Mouse (Mus musculus) CH12.LX (cell line): ENCODE measurements around the gene H2-M9. TPM values are rescaled to one million over a fixed set of nuclear protein-coding genes. Genes with fewer than 3 reads are reported as not detected.

ENCODE experiments used
- DNase-seq: peaks from one replicate; pipeline ENCODE4 v3.0.0-alpha.2; 2013; ENCODE audit errors: extremely low read depth
- H3K27ac ChIP-seq: 2 replicates; pipeline ENCODE4 v1.5.1; 2012; ENCODE audit warnings: low read depth, mild to moderate bottlenecking, control low read depth, moderate library complexity; ENCODE audit not compliant: insufficient read depth
- H3K27me3 ChIP-seq: replicated peaks from 2 replicates; pipeline ENCODE3; 2012; ENCODE audit warnings: inconsistent platforms
- H3K36me3 ChIP-seq, 2 experiments: replicated peaks in 1 of 2; 2 replicates each; pipeline versions ENCODE3 to v1.6.1; 2012; ENCODE audit warnings: inconsistent platforms in 1 of 2, low read length in 1 of 2, mild to moderate bottlenecking in 1 of 2, mixed read lengths in 1 of 2, moderate library complexity in 1 of 2; ENCODE audit not compliant: control insufficient read depth in 1 of 2, insufficient read depth in 1 of 2
- H3K4me1 ChIP-seq, 2 experiments: 2 replicates each; pipeline ENCODE4 v1.6.1; 2012; ENCODE audit warnings: inconsistent platforms in 1 of 2, moderate library complexity in 1 of 2; ENCODE audit not compliant: insufficient read depth in 2 of 2, control insufficient read depth in 1 of 2
- H3K4me2 ChIP-seq: 2 replicates; pipeline ENCODE4 v1.6.1; 2012; ENCODE audit warnings: low read depth, mild to moderate bottlenecking, control low read depth; ENCODE audit not compliant: poor library complexity, insufficient read depth, severe bottlenecking
- H3K4me3 ChIP-seq, 3 experiments: fragments of 150-350 bp in 1 of 3; sonication (generic) in 1 of 3; replicated peaks in 1 of 3; 2 replicates each; pipeline versions ENCODE3 to v1.5.1; 2011 to 2012; ENCODE audit warnings: low read depth in 2 of 3, low read length in 2 of 3, mild to moderate bottlenecking in 2 of 3, moderate library complexity in 2 of 3, control low read depth in 1 of 3, improper control_type of control experiment in 1 of 3, inconsistent platforms in 1 of 3, mixed read lengths in 1 of 3; ENCODE audit not compliant: poor library complexity in 1 of 3
- H3K79me2 ChIP-seq: replicated peaks from 2 replicates; pipeline ENCODE4 v1.6.1; 2012; ENCODE audit warnings: mild to moderate bottlenecking, moderate library complexity; ENCODE audit not compliant: control insufficient read depth, poor library complexity, insufficient read depth, severe bottlenecking; ENCODE audit errors: extremely low read depth
- H3K9ac ChIP-seq: 2 replicates; pipeline ENCODE4 v1.6.1; 2012; ENCODE audit warnings: low read depth, mild to moderate bottlenecking, control low read depth, moderate library complexity; ENCODE audit not compliant: insufficient read depth
- H3K9me3 ChIP-seq: replicated peaks from 2 replicates; pipeline ENCODE3; 2012; ENCODE audit warnings: low read length, inconsistent platforms, mixed read lengths
- BHLHE40 ChIP-seq: IDR thresholded peaks from 2 replicates; pipeline ENCODE4 v1.6.1; 2011; ENCODE audit warnings: mild to moderate bottlenecking, low read depth, low read length, improper control_type of control experiment
- CHD1 ChIP-seq: IDR thresholded peaks from 2 replicates; pipeline ENCODE4 v1.6.1; 2012; ENCODE audit warnings: low read depth, low read length, improper control_type of control experiment, inconsistent platforms
- CHD2 ChIP-seq: IDR thresholded peaks from 2 replicates; pipeline ENCODE4 v1.6.1; 2011; ENCODE audit warnings: low read length, improper control_type of control experiment
- CTCF ChIP-seq, 2 experiments: IDR thresholded peaks in 1 of 2; conservative IDR thresholded peaks in 1 of 2; 2 replicates each; pipeline ENCODE4 v1.5.1; 2011 to 2012; ENCODE audit warnings: low read depth in 2 of 2, low read length in 2 of 2, improper control_type of control experiment in 1 of 2, inconsistent platforms in 1 of 2, mild to moderate bottlenecking in 1 of 2, moderate library complexity in 1 of 2
- ELF1 ChIP-seq: IDR thresholded peaks from 2 replicates; pipeline ENCODE4 v1.6.1; 2014; ENCODE audit warnings: low read depth, mild to moderate bottlenecking, inconsistent platforms, low read length, improper control_type of control experiment
- EP300 ChIP-seq: IDR thresholded peaks from 2 replicates; pipeline ENCODE4 v1.6.1; 2011; ENCODE audit warnings: low read length, improper control_type of control experiment
- ETS1 ChIP-seq: conservative IDR thresholded peaks from 2 replicates; pipeline ENCODE4 v1.6.1; 2012; ENCODE audit warnings: low read depth, mild to moderate bottlenecking, inconsistent platforms, low read length, improper control_type of control experiment, moderate library complexity
- HCFC1 ChIP-seq: IDR thresholded peaks from 2 replicates; pipeline ENCODE4 v1.6.1; 2012; ENCODE audit warnings: low read depth, mild to moderate bottlenecking, inconsistent platforms, low read length, improper control_type of control experiment
- IRF4 ChIP-seq: IDR thresholded peaks from 2 replicates; pipeline ENCODE4 v1.6.1; 2014; ENCODE audit warnings: low read depth, mild to moderate bottlenecking, inconsistent platforms, low read length, improper control_type of control experiment
- MAFK ChIP-seq: IDR thresholded peaks from 2 replicates; pipeline ENCODE4 v1.6.1; 2011; ENCODE audit warnings: low read length, improper control_type of control experiment; ENCODE audit not compliant: insufficient replicate concordance
- MAZ ChIP-seq: IDR thresholded peaks from 2 replicates; pipeline ENCODE4 v1.6.1; 2012; ENCODE audit warnings: low read depth, mild to moderate bottlenecking, inconsistent platforms, low read length, improper control_type of control experiment, moderate library complexity
- MXI1 ChIP-seq: IDR thresholded peaks from 2 replicates; pipeline ENCODE4 v1.6.1; 2011; ENCODE audit warnings: mild to moderate bottlenecking, low read depth, low read length, improper control_type of control experiment
- NRF1 ChIP-seq: IDR thresholded peaks from 2 replicates; pipeline ENCODE4 v1.6.1; 2014; ENCODE audit warnings: low read depth, mild to moderate bottlenecking, inconsistent platforms, low read length, improper control_type of control experiment, moderate library complexity
- PAX5 ChIP-seq: IDR thresholded peaks from 2 replicates; pipeline ENCODE4 v1.6.1; 2012; ENCODE audit warnings: low read length, inconsistent platforms, mixed read lengths
- POLR2A ChIP-seq: IDR thresholded peaks from 2 replicates; pipeline ENCODE4 v1.6.1; 2011; ENCODE audit warnings: low read depth, mild to moderate bottlenecking, improper control_type of control experiment, low read length
- RAD21 ChIP-seq: IDR thresholded peaks from 2 replicates; pipeline ENCODE4 v1.6.1; 2011; ENCODE audit warnings: low read depth, mild to moderate bottlenecking, low read length, improper control_type of control experiment, moderate library complexity
- RCOR1 ChIP-seq: conservative IDR thresholded peaks from 2 replicates; pipeline ENCODE4 v1.6.1; 2012; ENCODE audit warnings: low read depth, mild to moderate bottlenecking, inconsistent platforms, low read length, improper control_type of control experiment
- TBP ChIP-seq: conservative IDR thresholded peaks from 2 replicates; pipeline ENCODE4 v1.6.1; 2011; ENCODE audit warnings: low read depth, low read length, improper control_type of control experiment
- TCF12 ChIP-seq: IDR thresholded peaks from 2 replicates; pipeline ENCODE4 v1.6.1; 2014; ENCODE audit warnings: low read depth, mild to moderate bottlenecking, inconsistent platforms, low read length, improper control_type of control experiment
- USF1 ChIP-seq: IDR thresholded peaks from 2 replicates; pipeline ENCODE4 v1.6.1; 2014; ENCODE audit warnings: low read depth, mild to moderate bottlenecking, inconsistent platforms, low read length, improper control_type of control experiment
- USF2 ChIP-seq: conservative IDR thresholded peaks from 2 replicates; pipeline ENCODE4 v1.6.1; 2011; ENCODE audit warnings: low read depth, low read length, improper control_type of control experiment
- ZKSCAN1 ChIP-seq: IDR thresholded peaks from 2 replicates; pipeline ENCODE4 v1.6.1; 2012; ENCODE audit warnings: low read depth, inconsistent platforms, low read length, improper control_type of control experiment, borderline replicate concordance
- dilution Hi-C: fragments of 300-500 bp; cut with MboI; formaldehyde crosslinking; loops from 2 replicates; pipeline ENCODE4 v1.14.3; 2020; ENCODE audit warnings: low sequenced_read_pairs; ENCODE audit not compliant: extremely low pct_unique_long_range_greater_than_20kb, extremely low pct_ligation_motif_present
- in situ Hi-C: fragments of 300-500 bp; cut with MboI; formaldehyde crosslinking; loops from 3 replicates; pipeline ENCODE4 v1.14.3; 2019; ENCODE audit warnings: low sequenced_read_pairs, low pct_ligation_motif_present, low pct_unique_long_range_greater_than_20kb, mixed read lengths
- polyA plus RNA-seq: library from polyadenylated mRNA; unstranded; fragments of >175 nt; gene quantifications from 2 replicates; pipeline ENCODE4 v1.2.1, GENCODE M21; 2012; ENCODE audit warnings: low read depth; ENCODE audit not compliant: insufficient read length
- total RNA-seq, 2 experiments: library from RNA; depleted of rRNA; stranded (reverse); fragments of 300-350 nt in 1 of 2; fragments of >200 nt in 1 of 2; gene quantifications; 2 replicates each; pipeline ENCODE4 v1.2.3; 2012 to 2014

Gene H2-M9
- total RNA-seq (2012; rRNA removed) (not detected in 2 replicates), total RNA-seq (2014; rRNA removed) (not detected in 2 replicates), polyA plus RNA-seq (not detected in 2 replicates)

- no peaks in the 10 kb centered on the region for H3K79me2 ChIP-seq
- H3K27ac ChIP-seq: no peak within 1 kb of the TSS
- dilution Hi-C loops: no loop called here
- H3K27me3 ChIP-seq: peaks cover 73% of the 10 kb centered on the region
- no peak within 1 kb of the TSS for H3K9ac ChIP-seq
- no peaks in the 10 kb centered on the region for H3K9me3 ChIP-seq
- H3K4me1 ChIP-seq: no peaks in the 10 kb centered on the region
- in situ Hi-C loops: no loop called here
- H3K4me3 ChIP-seq: no peak within 1 kb of the TSS
- H3K36me3 ChIP-seq: no peaks in the 10 kb centered on the region
- TF ChIP-seq TCF12 (no peak), MXI1 (no peak), RAD21 (no peak), RCOR1 (no peak), EP300 (no peak), CHD1 (no peak), MAFK (no peak), ETS1 (no peak), HCFC1 (no peak)
- H3K4me2 ChIP-seq: no peak within 1 kb of the TSS
- no peak for DNase-seq
These were observed at the start of gene H2-M9 for GRCm38 (mm10) chr17:36642566-36642965. Gene H2-M9, minus strand, starts transcription at chr17:36642666.

GRCm38 (mm10) chr17:36672119-36672518, 29.7 kb upstream of the H2-M9 start, which contains the start of gene H2-M1:
Gene H2-M1, minus strand, starts transcription at chr17:36672219.
- H3K79me2 ChIP-seq: no peaks in the 10 kb centered on the region
- no peak for DNase-seq
- dilution Hi-C loops: no loop called here
- H3K27ac ChIP-seq: no peak within 1 kb of the TSS
- peaks cover 56% of the 10 kb centered on the region for H3K27me3 ChIP-seq
- no peak within 1 kb of the TSS for H3K4me2 ChIP-seq
- H3K9ac ChIP-seq: no peak within 1 kb of the TSS
- H3K4me3 ChIP-seq: no peak within 1 kb of the TSS
- in situ Hi-C loops: no loop called here
- no peaks in the 10 kb centered on the region for H3K4me1 ChIP-seq
- no peaks in the 10 kb centered on the region for H3K9me3 ChIP-seq
- no peaks in the 10 kb centered on the region for H3K36me3 ChIP-seq
- TF ChIP-seq USF1: no peak
- TF ChIP-seq HCFC1: no peak
- no peak for TF ChIP-seq NRF1
- no peak for TF ChIP-seq CTCF (conservative IDR thresholded peaks at IDR 0.05 in 1 of 2, IDR thresholded peaks at IDR 0.05 in 1 of 2; ENCODE audit: low read depth in 2 of 2, low read length in 2 of 2)
- TF ChIP-seq ZKSCAN1: no peak
- TF ChIP-seq MXI1: no peak
- no peak for TF ChIP-seq USF2
- no peak for TF ChIP-seq CHD2
- no peak for TF ChIP-seq RAD21
- TF ChIP-seq TBP: no peak
- no peak for TF ChIP-seq ETS1
- no peak for TF ChIP-seq POLR2A
- TF ChIP-seq BHLHE40: no peak
- no peak for TF ChIP-seq IRF4
- TF ChIP-seq RCOR1: no peak
- TF ChIP-seq PAX5: no peak
- no peak for TF ChIP-seq MAZ
- TF ChIP-seq ELF1: no peak
- TF ChIP-seq CHD1: no peak

Other genes starting within 250 kb of the H2-M9 start
- gene H2-M10.4, start 180.3 kb downstream of the H2-M9 start, total RNA-seq (2012; rRNA removed): not detected in 2 replicates
- gene H2-M10.4, start 180.3 kb downstream of the H2-M9 start, total RNA-seq (2014; rRNA removed): not detected in 2 replicates
- not detected in 2 replicates for gene H2-M10.4, start 180.3 kb downstream of the H2-M9 start, polyA plus RNA-seq
- not detected in 2 replicates for gene H2-M11, start 95.6 kb downstream of the H2-M9 start, total RNA-seq (2012; rRNA removed)
- gene H2-M11, start 95.6 kb downstream of the H2-M9 start, total RNA-seq (2014; rRNA removed): not detected in 2 replicates
- gene H2-M11, start 95.6 kb downstream of the H2-M9 start, polyA plus RNA-seq: not detected in 2 replicates
- not detected in 2 replicates for gene H2-M1, start 29.6 kb upstream of the H2-M9 start, total RNA-seq (2012; rRNA removed)
- gene H2-M1, start 29.6 kb upstream of the H2-M9 start, total RNA-seq (2014; rRNA removed): not detected in 2 replicates
- gene H2-M1, start 29.6 kb upstream of the H2-M9 start, polyA plus RNA-seq: not detected in 2 replicates
- not detected in 2 replicates for gene H2-M10.5, start 130.2 kb upstream of the H2-M9 start, total RNA-seq (2012; rRNA removed)
- not detected in 2 replicates for gene H2-M10.5, start 130.2 kb upstream of the H2-M9 start, total RNA-seq (2014; rRNA removed)
- gene H2-M10.5, start 130.2 kb upstream of the H2-M9 start, polyA plus RNA-seq: not detected in 2 replicates
- not detected in 2 replicates for gene H2-M10.6, start 169.5 kb upstream of the H2-M9 start, total RNA-seq (2012; rRNA removed)
- not detected in 2 replicates for gene H2-M10.6, start 169.5 kb upstream of the H2-M9 start, total RNA-seq (2014; rRNA removed)
- 0.20 and 0.27 TPM in 2 replicates for gene H2-M10.6, start 169.5 kb upstream of the H2-M9 start, polyA plus RNA-seq
- 17.1 and 19.1 TPM in 2 replicates for gene Trim26, start 194.5 kb upstream of the H2-M9 start, total RNA-seq (2012; rRNA removed)
- 13.6 and 14.2 TPM in 2 replicates for gene Trim26, start 194.5 kb upstream of the H2-M9 start, total RNA-seq (2014; rRNA removed)
- 67.0 and 67.1 TPM in 2 replicates for gene Trim26, start 194.5 kb upstream of the H2-M9 start, polyA plus RNA-seq
- gene Trim15, start 224.5 kb upstream of the H2-M9 start, total RNA-seq (2012; rRNA removed): not detected in 2 replicates
- not detected in 2 replicates for gene Trim15, start 224.5 kb upstream of the H2-M9 start, total RNA-seq (2014; rRNA removed)
- gene Trim15, start 224.5 kb upstream of the H2-M9 start, polyA plus RNA-seq: 0.14 TPM in 1 of 2 replicates, not detected in the other
- not detected in 2 replicates for gene Trim10, start 226.9 kb upstream of the H2-M9 start, total RNA-seq (2012; rRNA removed)
- gene Trim10, start 226.9 kb upstream of the H2-M9 start, total RNA-seq (2014; rRNA removed): not detected in 2 replicates
- gene Trim10, start 226.9 kb upstream of the H2-M9 start, polyA plus RNA-seq: not detected in 2 replicates
- gene Trim40, start 247.5 kb upstream of the H2-M9 start, total RNA-seq (2012; rRNA removed): 0.13 TPM in 1 of 2 replicates, not detected in the other
- not detected in 2 replicates for gene Trim40, start 247.5 kb upstream of the H2-M9 start, total RNA-seq (2014; rRNA removed)
- 0.14 and 0.22 TPM in 2 replicates for gene Trim40, start 247.5 kb upstream of the H2-M9 start, polyA plus RNA-seq